Mouse (Mus musculus) ES-Bruce4 (cell line): ENCODE measurements around the gene Rbm14.
"Not testable (repeated sequence)": the region's sequence is repeated elsewhere in the genome, so short reads cannot be mapped to it uniquely, and the experiment has no call there.

Experiments
- CTCF ChIP-seq: IDR thresholded peaks from one replicate; pipeline ENCODE4 v1.8.1; 2011; ENCODE audit warnings: low read depth, low read length
- POLR2A ChIP-seq: IDR thresholded peaks from one replicate; pipeline ENCODE4 v1.8.1; 2011; ENCODE audit warnings: low read length; ENCODE audit not compliant: insufficient read depth

- not testable (repeated sequence) for TF ChIP-seq POLR2A, CTCF
Measured at GRCm38 (mm10) chr19:4760544-4760943, 50.9 kb downstream of the Rbm14 start.
